Mouse (Mus musculus): ENCODE data around the gene Coq2.

GRCm38 (mm10) chr5:100643991-100644535 is 30.9 kb downstream of the Coq2 start:
- no peak for TF ChIP-seq CTCF (IDR thresholded peaks at IDR 0.05; ENCODE audit: extremely low read depth, insufficient read length, insufficient replicate concordance, low read depth, low read length)
- no peak for TF ChIP-seq POLR2A (IDR thresholded peaks at IDR 0.05; ENCODE audit: low read depth, low read length)
